Mouse (Mus musculus) limb, embryonic 13.5 days (tissue): ENCODE data around the gene Metrn. TPM values are rescaled to one million over a fixed set of nuclear protein-coding genes. Genes with fewer than 3 reads are reported as not detected.

Experiments
- ATAC-seq: fragments of 200-750 bp; cut with Nextera tagmentation; 2 replicates; pipeline ENCODE4 v1.8.0; 2017; ENCODE audit warnings: low read depth, moderate number of reproducible peaks, moderate TSS enrichment; ENCODE audit not compliant: low FRiP score
- H3K27ac ChIP-seq: fragments of 300-500 bp; sonication (generic); 2 replicates; pipeline ENCODE4 v1.5.1; 2015; ENCODE audit warnings: inconsistent platforms, mild to moderate bottlenecking, moderate library complexity
- H3K27me3 ChIP-seq: fragments of 300-500 bp; sonication (generic); 2 replicates; pipeline ENCODE4 v1.6.1; 2015; ENCODE audit warnings: mild to moderate bottlenecking, inconsistent platforms
- H3K36me3 ChIP-seq: fragments of 300-500 bp; sonication (generic); 2 replicates; pipeline ENCODE4 v1.6.1; 2015; ENCODE audit warnings: inconsistent platforms, mild to moderate bottlenecking, moderate library complexity
- H3K4me1 ChIP-seq: fragments of 300-500 bp; sonication (generic); 2 replicates; pipeline ENCODE4 v1.6.1; 2015; ENCODE audit warnings: inconsistent platforms
- H3K4me2 ChIP-seq: fragments of 300-500 bp; sonication (generic); replicated peaks from 2 replicates; pipeline ENCODE4 v1.6.1; 2015; ENCODE audit warnings: inconsistent platforms, mild to moderate bottlenecking, moderate library complexity
- H3K4me3 ChIP-seq: fragments of 300-500 bp; sonication (generic); 2 replicates; pipeline ENCODE4 v1.5.1; 2015; ENCODE audit warnings: moderate library complexity, mild to moderate bottlenecking, inconsistent platforms
- H3K9ac ChIP-seq: fragments of 300-500 bp; sonication (generic); 2 replicates; pipeline ENCODE4 v1.6.1; 2015; ENCODE audit warnings: mild to moderate bottlenecking, inconsistent platforms
- H3K9me3 ChIP-seq: fragments of 300-500 bp; sonication (generic); 2 replicates; pipeline ENCODE4 v1.6.1; 2016; ENCODE audit warnings: inconsistent platforms
- WGBS: fragments of 180-500 bp; shearing (Covaris S2); methylation state at CpG from one replicate; pipeline ENCODE4 v1.1.7; 2015; 5-methylcytosine and 5-hydroxymethylcytosine counted together
- polyA plus RNA-seq: library from polyadenylated mRNA; unstranded; fragments of >200 nt; fragmentation: Nextera tagmentation; extraction: Ambion mirVana; gene quantifications from 2 replicates; pipeline ENCODE4 v1.2.1, GENCODE M21; 2015

Gene Metrn
- polyA plus RNA-seq, result 50.7 and 52.5 TPM in 2 replicates

DNA sequence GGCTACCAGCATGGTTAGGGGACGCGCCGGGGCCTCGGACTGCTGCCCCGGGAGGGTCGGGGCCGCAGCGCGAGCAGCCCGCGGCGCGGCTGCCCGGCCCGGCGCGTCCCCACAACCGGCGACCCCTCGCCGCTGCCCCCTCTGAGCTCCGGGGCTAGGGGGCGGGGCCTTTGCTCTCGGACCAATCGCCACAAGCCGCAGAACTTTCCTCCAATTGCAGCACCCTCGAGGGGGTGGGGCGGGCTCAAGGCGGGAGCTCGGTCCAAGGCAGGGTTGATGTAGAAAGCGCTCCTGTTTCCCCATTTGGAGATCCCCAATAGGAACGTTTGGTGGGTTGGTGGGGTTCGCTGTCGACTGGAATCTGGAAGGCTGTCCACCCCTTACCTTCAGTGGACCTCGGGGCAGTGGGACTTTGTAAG is at the start of gene Metrn:
TSS of gene Metrn (minus strand) at position 186 of the 419 bp plus-strand sequence.
- WGBS, result under 1% methylated on average over 35 of the region's 35 CpGs
- peak within 1 kb of the TSS; percentile 77 for H3K4me3 ChIP-seq
- H3K9ac ChIP-seq, result peak within 1 kb of the TSS; percentile 81
- H3K27me3 ChIP-seq, result peaks cover 5% of the 10 kb centered on the region; the same call in 1 of the 2 replicates
- H3K27ac ChIP-seq, result peak within 1 kb of the TSS; percentile 17; the same call in 1 of the 2 replicates
- H3K36me3 ChIP-seq, result no peaks in the 10 kb centered on the region
- peak; percentile 85 for ATAC-seq
- peak within 1 kb of the TSS; percentile 91 for H3K4me2 ChIP-seq
- no peaks in the 10 kb centered on the region for H3K9me3 ChIP-seq
- peaks cover 39% of the 10 kb centered on the region for H3K4me1 ChIP-seq

- Histone ChIP-seq H3K36me3 (peaks cover 79% of the 10 kb centered on the region), H3K9me3 (no peaks in the 10 kb centered on the region), H3K4me3 (peak within 1 kb of the TSS; percentile 84), H3K9ac (peak within 1 kb of the TSS; percentile 92), H3K27me3 (no peaks in the 10 kb centered on the region), H3K27ac (peak within 1 kb of the TSS; percentile 80), H3K4me1 (peaks cover 19% of the 10 kb centered on the region), H3K4me2 (peak within 1 kb of the TSS; percentile 91)
- WGBS, result under 1% methylated on average over 19 of the region's 21 CpGs
- peak; percentile 93 for ATAC-seq
These were observed 47.5 kb upstream of the Metrn start, which contains the start of gene Rhot2 for GRCm38 (mm10) chr17:25844396-25844901. TSS of gene Rhot2 (minus strand) at chr17:25844851.

- Histone ChIP-seq H3K9ac (peak overlapping the region; percentile 92), H3K36me3 (peaks cover 79% of the 10 kb centered on the region), H3K4me2 (peak overlapping the region; percentile 91), H3K4me3 (peak overlapping the region; percentile 84), H3K4me1 (peaks cover 19% of the 10 kb centered on the region), H3K27ac (peak overlapping the region; percentile 80), H3K27me3 (no peaks in the 10 kb centered on the region), H3K9me3 (no peaks in the 10 kb centered on the region)
- ATAC-seq, result no peak
- WGBS, result 3% methylated on average over 38 of the region's 38 CpGs
These were observed 46.9 kb upstream of the Metrn start for GRCm38 (mm10) chr17:25843636-25844395.

GRCm38 (mm10) chr17:25843122-25843521 is 46.2 kb upstream of the Metrn start:
- Histone ChIP-seq H3K4me2 (peak overlapping the region; percentile 91), H3K9me3 (no peaks in the 10 kb centered on the region), H3K27me3 (no peaks in the 10 kb centered on the region), H3K9ac (peak overlapping the region; percentile 92), H3K4me3 (peak overlapping the region; percentile 84), H3K4me1 (peaks cover 19% of the 10 kb centered on the region), H3K27ac (no peak overlapping the region), H3K36me3 (peaks cover 77% of the 10 kb centered on the region)
- 88% methylated on average over 4 of the region's 4 CpGs for WGBS
- no peak for ATAC-seq

DNA sequence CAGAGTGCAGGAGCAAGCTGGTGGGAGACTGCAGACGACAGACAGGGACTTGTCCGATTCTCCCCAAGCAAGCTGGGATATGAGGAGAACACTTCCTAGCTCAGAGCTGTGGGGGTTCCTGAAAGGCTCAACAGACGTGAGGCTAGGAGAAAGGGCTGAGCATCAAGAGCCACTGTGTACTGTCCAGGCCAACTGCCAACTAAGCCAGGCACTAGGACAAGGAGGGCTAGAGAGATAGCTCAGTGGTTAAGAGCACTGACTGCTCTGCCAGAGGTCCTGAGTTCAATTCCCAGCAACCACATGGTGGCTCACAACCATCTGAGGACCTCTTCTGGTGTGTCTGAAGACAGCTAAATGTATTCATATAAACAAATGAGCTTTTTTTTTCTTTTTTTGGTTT is 45.6 kb upstream of the Metrn start:
- Histone ChIP-seq H3K27me3 (no peaks in the 10 kb centered on the region), H3K27ac (no peak overlapping the region), H3K9me3 (no peaks in the 10 kb centered on the region), H3K9ac (no peak overlapping the region), H3K4me2 (peak overlapping the region; percentile 91; the same call in 1 of the 2 replicates), H3K36me3 (peaks cover 77% of the 10 kb centered on the region), H3K4me3 (no peak overlapping the region), H3K4me1 (peaks cover 22% of the 10 kb centered on the region)
- ATAC-seq, result no peak
- 84% methylated on average over 3 of the region's 3 CpGs for WGBS

- no peak within 1 kb of the TSS for H3K9ac ChIP-seq
- H3K4me3 ChIP-seq, result no peak within 1 kb of the TSS
- H3K9me3 ChIP-seq, result no peaks in the 10 kb centered on the region
- no peak within 1 kb of the TSS for H3K27ac ChIP-seq
- no peak within 1 kb of the TSS for H3K4me2 ChIP-seq
- H3K27me3 ChIP-seq, result no peaks in the 10 kb centered on the region
- no peak for ATAC-seq
- 92% methylated on average over 22 of the region's 22 CpGs for WGBS
- peaks cover 68% of the 10 kb centered on the region for H3K36me3 ChIP-seq
- H3K4me1 ChIP-seq, result peaks cover 34% of the 10 kb centered on the region
These were observed 44.4 kb upstream of the Metrn start, which contains the start of gene Gm20683 for GRCm38 (mm10) chr17:25841117-25841880. TSS of gene Gm20683 (minus strand) at chr17:25841763.

DNA sequence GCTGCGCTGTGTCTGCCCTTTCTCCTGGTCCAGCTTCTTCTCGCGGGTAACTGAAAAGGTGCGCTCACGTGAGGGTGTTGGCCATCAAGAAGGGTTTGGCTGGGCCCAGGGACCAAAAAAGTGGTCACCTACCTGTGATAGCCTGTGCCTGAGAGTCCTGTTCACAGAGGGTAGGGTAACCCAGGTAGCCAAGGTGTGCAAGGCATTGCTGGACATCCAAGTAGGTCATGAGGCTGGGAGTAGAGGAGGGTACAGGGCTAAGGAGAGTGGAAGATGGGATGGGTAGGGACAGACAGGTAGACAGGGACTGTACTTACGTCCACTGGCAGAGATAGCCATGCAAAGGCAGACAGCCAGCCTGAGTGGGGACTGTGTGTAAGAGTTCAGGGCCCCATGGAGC is 43.6 kb upstream of the Metrn start:
- peaks cover 61% of the 10 kb centered on the region for H3K36me3 ChIP-seq

DNA sequence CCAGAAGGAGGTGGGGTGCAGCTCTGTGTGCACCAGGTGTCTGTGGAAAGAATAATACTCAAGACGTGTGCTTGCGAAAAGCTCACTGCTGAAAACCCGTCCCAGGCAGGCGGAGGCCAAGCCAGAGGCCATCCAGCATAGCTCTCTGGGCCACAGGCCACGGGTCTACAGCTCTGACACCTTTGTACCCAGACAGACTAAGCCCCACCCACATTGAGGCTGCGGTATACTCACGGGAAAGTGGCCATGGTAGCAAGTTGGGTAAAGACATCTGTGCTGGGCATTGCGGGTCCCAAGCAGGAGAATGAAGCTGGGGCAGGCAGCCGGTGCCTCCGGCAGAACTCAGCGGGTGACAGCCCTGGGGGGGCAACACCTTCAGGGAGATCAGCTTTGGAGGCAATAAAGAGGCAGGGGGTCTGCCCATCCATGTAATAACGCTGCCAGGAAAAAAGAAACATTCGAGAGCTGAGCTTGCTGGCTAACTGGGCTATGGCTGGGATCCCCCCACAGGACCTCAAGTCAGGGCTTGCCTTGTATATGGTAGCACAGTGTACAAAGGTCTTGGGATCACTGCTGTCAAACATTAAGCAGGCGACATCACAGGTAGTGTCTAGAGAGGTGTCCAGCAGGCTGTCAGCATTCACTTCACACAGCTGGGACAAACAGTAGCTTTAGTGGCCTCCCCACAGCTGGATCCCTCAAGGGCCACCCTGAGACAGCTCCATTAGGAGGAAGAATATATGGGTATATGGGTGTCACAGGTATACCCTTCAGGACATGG is 42.7 kb upstream of the Metrn start:
- H3K4me1 ChIP-seq, result peaks cover 44% of the 10 kb centered on the region
- peaks cover 64% of the 10 kb centered on the region for H3K36me3 ChIP-seq
- no peaks in the 10 kb centered on the region for H3K27me3 ChIP-seq
- no peak overlapping the region for H3K4me3 ChIP-seq
- no peak overlapping the region for H3K4me2 ChIP-seq
- H3K27ac ChIP-seq, result no peak overlapping the region
- H3K9me3 ChIP-seq, result no peaks in the 10 kb centered on the region
- H3K9ac ChIP-seq, result no peak overlapping the region; the same call in 1 of the 2 replicates
- 85% methylated on average over 14 of the region's 14 CpGs for WGBS
- ATAC-seq, result no peak

More for the DNA sequence above, 43.6 kb upstream of the Metrn start:
- H3K9ac ChIP-seq, result no peak overlapping the region
- H3K4me1 ChIP-seq, result peaks cover 42% of the 10 kb centered on the region
- H3K4me3 ChIP-seq, result no peak overlapping the region
- no peak overlapping the region for H3K4me2 ChIP-seq
- H3K27ac ChIP-seq, result no peak overlapping the region
- 96% methylated on average over 6 of the region's 6 CpGs for WGBS
- ATAC-seq, result no peak
- no peaks in the 10 kb centered on the region for H3K9me3 ChIP-seq
- H3K27me3 ChIP-seq, result no peaks in the 10 kb centered on the region

DNA sequence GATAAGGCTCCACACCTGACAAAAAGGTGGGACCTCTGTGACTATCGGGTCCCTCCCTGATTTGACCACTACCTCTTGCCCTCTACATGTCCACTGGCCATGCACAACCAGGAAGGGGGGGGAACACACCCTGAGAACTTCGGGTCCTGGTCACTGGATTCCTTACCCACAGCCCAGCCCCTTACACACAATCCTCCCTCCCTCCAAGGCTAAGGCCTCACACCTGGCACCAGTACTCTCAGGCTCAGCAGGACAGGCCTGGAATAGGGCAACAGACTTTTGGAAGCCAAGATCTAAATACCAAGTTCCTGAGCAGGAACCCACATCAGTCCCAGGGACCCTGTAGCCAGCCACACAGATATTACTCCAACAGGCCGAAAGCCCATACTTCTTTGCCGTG is 42.0 kb upstream of the Metrn start:
- Histone ChIP-seq H3K27ac (no peak overlapping the region), H3K9me3 (no peaks in the 10 kb centered on the region), H3K9ac (no peak overlapping the region), H3K36me3 (peaks cover 66% of the 10 kb centered on the region), H3K4me3 (no peak overlapping the region), H3K4me2 (no peak overlapping the region), H3K27me3 (no peaks in the 10 kb centered on the region), H3K4me1 (peaks cover 49% of the 10 kb centered on the region)
- no peak for ATAC-seq
- WGBS, result 88% methylated on average over 4 of the region's 4 CpGs

- Histone ChIP-seq H3K4me1 (peaks cover 44% of the 10 kb centered on the region), H3K4me3 (peak overlapping the region; percentile 42; the same call in 1 of the 2 replicates), H3K36me3 (peaks cover 61% of the 10 kb centered on the region), H3K9me3 (no peaks in the 10 kb centered on the region), H3K4me2 (peak overlapping the region; percentile 98), H3K27ac (no peak overlapping the region), H3K9ac (peak overlapping the region; percentile 68), H3K27me3 (no peaks in the 10 kb centered on the region)
- WGBS, result 68% methylated on average over 3 of the region's 3 CpGs
- no peak for ATAC-seq
These were observed 40.6 kb upstream of the Metrn start for GRCm38 (mm10) chr17:25837533-25837932.

DNA sequence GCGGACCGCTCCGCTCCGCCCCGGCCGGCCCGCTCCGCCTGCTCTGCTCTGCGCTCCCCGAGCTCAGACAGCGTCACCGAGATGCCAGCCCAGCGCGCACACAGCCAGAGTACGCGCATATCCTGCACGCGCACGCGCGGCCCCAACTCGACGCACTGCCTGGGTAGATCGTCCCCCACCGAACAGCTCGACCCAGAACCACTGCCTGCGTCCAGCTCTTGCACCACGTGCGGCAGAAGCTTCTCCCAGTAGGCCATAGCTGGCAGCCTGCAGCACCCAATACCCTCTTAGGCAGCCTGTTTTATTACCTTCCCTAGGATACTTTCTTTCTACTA is 40.1 kb upstream of the Metrn start, which contains the start of gene Rhbdl1:
TSS of gene Rhbdl1 (minus strand) at position 220 of the 335 bp plus-strand sequence.
- peaks cover 56% of the 10 kb centered on the region for H3K36me3 ChIP-seq
- ATAC-seq, result no peak
- peak within 1 kb of the TSS; percentile 42 for H3K4me3 ChIP-seq

More for the DNA sequence above, 40.1 kb upstream of the Metrn start, which contains the start of gene Rhbdl1:
- Histone ChIP-seq H3K27me3 (no peaks in the 10 kb centered on the region), H3K9ac (peak within 1 kb of the TSS; percentile 68), H3K27ac (peak within 1 kb of the TSS; percentile 33; the same call in 1 of the 2 replicates), H3K4me1 (peaks cover 45% of the 10 kb centered on the region), H3K9me3 (no peaks in the 10 kb centered on the region), H3K4me2 (peak within 1 kb of the TSS; percentile 98)
- WGBS, result 3% methylated on average over 24 of the region's 29 CpGs
